Mouse (Mus musculus): ENCODE measurements around the gene Gm11756.
"Not testable (repeated sequence)": the region's sequence is repeated elsewhere in the genome, so short reads cannot be mapped to it uniquely, and the experiment has no call there.

The Gm11756 gene

GRCm38 (mm10) chr4:73920660-73921059 is at the start of gene Gm11756:
Gene Gm11756 (minus strand): TSS chr4:73920760.
- DNase-seq = not testable (repeated sequence)

GRCm38 (mm10) chr4:73950375-73950896 is 29.9 kb upstream of the Gm11756 start, which contains the start of gene 2310002L09Rik:
Gene 2310002L09Rik (minus strand): TSS chr4:73950846.
- DNase-seq = no peak

GRCm38 (mm10) chr4:73905853-73906252 is 14.7 kb downstream of the Gm11756 start, which contains the start of gene Gm13871:
Gene Gm13871 (minus strand): TSS chr4:73905953.
- DNase-seq = not testable (repeated sequence)

- not testable (repeated sequence) for DNase-seq
Observed at GRCm38 (mm10) chr4:73891012-73891411, 29.5 kb downstream of the Gm11756 start, which contains the start of gene Gm11757. Gene Gm11757 (minus strand): TSS chr4:73891112.

GRCm38 (mm10) chr4:73876166-73876565 is 44.4 kb downstream of the Gm11756 start, which contains the start of gene Gm11758:
Gene Gm11758 (minus strand): TSS chr4:73876266.
- DNase-seq = not testable (repeated sequence)

Measured in cerebellum, adult 11-12 months (tissue).